Mouse (Mus musculus): ENCODE results near the gene Fam241a.

Gene Fam241a

DNA sequence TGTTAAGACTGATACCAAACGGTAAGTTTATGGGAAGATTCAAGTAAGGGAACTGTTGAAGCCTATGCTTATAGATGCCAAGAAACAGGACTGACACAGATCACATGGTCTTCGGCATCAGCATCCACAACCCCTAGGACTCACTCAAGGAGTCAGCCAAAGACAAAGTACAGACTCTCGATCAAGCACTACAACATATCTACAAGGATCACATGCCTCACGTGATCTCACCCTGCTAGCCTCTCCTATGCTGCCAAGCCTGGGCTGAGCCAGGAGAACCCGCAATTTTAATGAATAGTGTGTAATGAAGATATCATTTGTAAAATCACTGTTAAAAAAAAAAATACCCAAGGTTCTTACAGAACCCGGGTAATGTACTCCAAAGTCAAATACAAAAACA, 60.5 kb downstream of the Fam241a start:
- DNase-seq (ENCODE audit: low spot score): no peak

- no peak for DNase-seq (ENCODE audit: low spot score)
These were observed 62.1 kb downstream of the Fam241a start for GRCm38 (mm10) chr3:127834040-127834439.

DNA sequence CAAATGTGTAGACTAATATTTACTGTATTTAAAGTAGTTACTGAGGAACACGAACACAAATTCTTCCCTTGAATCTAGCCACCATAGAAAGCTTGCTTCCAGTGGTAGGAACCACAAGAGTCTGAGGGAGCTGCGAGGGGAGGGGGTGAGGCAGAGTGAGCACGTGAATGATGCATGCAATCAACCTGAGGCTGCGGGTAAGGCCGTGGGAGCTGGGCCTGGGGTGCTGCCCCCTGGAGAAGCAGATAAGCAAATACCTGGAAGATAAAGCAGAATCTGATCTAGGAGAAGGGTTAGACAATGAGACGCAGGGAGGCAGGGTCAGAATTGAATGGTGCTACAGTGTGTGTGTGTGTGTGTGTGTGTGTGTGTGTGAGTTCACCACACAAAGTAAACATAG, 65.0 kb downstream of the Fam241a start:
- no peak for DNase-seq (ENCODE audit: low spot score)

DNA sequence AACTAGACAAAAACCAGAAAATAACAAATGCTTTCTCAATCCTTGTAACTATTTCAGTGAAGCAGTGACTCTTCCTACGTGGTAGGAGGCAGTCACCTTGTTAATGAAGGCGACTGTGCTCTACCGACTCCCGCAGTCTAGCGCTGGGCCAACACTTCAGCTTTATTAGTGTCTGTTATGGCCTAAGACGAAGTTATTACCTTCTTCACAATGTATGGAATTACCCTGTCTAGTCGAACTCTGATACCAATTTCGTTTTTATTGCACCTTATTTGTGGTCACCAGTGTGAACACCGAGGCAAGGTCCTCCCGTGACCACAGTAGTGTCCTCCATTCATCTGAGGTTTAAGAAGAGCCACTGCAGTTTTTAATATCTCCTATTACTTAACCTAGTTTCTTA, 65.9 kb downstream of the Fam241a start:
- no peak for DNase-seq (ENCODE audit: low spot score)

DNA sequence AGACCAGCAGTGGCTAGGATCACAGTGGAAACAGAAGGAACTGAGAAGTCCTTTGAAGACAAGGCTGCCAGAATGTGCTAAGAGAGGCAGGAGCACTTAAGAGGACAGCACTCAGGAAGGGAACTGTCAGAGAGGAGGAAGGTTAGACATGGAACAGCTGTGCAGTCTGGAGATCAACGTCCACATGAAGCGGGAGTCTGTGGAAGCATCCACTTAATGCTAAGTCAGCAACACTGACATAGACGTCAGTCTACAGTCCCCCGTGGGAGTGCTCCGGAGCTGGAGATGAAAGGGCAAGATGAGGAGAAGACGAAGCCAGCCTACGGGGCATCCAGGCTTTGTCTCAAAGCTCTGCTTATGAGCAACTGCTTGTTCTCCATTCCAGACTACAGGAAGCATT, 69.0 kb downstream of the Fam241a start:
- no peak for DNase-seq (ENCODE audit: low spot score)

- no peak for DNase-seq (ENCODE audit: low spot score)
These were observed 69.6 kb downstream of the Fam241a start for GRCm38 (mm10) chr3:127826503-127826902.

GRCm38 (mm10) chr3:127823886-127824863, 71.9 kb downstream of the Fam241a start:
- no peak for DNase-seq (ENCODE audit: low spot score)

DNA sequence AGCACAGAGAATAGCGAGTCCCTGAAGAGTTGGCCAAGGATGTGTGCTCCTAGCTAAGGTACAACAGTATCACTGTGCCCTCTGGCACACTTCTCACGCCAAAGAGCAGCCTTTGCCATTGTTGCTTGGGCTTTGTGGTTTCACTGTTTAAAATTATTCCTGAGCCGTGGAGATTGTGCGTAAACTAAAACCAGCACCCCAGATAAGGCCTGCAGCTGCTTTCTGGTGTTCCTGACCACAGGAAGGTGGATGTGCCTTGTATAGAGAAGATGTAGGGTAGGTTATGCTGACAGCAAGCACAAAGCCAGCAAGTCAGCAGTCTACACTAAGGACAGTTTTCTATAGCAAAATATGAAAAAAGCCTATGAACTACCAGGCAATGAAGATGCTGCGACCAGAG, 74.9 kb downstream of the Fam241a start:
- no peak for DNase-seq (ENCODE audit: low spot score)

DNA sequence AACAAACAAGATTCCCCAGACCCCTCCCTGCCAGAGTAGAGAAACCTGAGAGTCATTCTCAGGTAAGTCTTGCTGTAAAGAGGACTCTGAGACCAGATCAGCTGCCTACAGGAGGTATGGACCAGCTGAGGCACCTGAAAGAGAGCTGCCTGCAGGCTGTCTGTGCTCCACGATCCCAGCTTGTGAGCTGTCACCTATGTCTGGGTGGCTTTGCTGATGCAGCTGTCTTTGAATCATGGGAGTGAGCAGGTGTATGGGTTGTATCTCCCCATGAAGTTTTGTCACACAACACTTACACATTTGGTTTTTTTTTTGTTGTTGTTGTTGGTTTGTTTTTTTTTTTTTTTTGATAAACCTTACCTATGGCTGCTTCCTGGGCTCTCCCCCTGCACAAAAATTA, 75.7 kb downstream of the Fam241a start:
- DNase-seq (ENCODE audit: low spot score): no peak

Data from ovary, postnatal 10 days (tissue).